Mouse (Mus musculus): ENCODE results near the gene Vmn1r94. TPM values are rescaled to one million over a fixed set of nuclear protein-coding genes. Genes with fewer than 3 reads are reported as not detected.
"Not testable (repeated sequence)": the region's sequence is repeated elsewhere in the genome, so short reads cannot be mapped to it uniquely, and the experiment has no call there.

The Vmn1r94 gene
- polyA plus RNA-seq (2015; fragmentation: Nextera tagmentation; extraction: Ambion mirVana), result not detected in 2 replicates

- H3K4me3 ChIP-seq (ENCODE audit: low read length); H3K36me3 ChIP-seq (ENCODE audit: insufficient read depth, low read length): not testable (repeated sequence)
These were observed at the start of gene Vmn1r94 for GRCm38 (mm10) chr7:20168277-20168676. Vmn1r94 (minus strand) TSS chr7:20168377.

GRCm38 (mm10) chr7:20205507-20205906, 37.3 kb upstream of the Vmn1r94 start, which contains the start of gene Gm6164:
Gm6164 (minus strand) TSS chr7:20205607.
- not testable (repeated sequence) for H3K4me2 ChIP-seq (replicated peaks; ENCODE audit: low read depth, low read length); H3K9ac ChIP-seq (replicated peaks; ENCODE audit: low read length); H3K9me3 ChIP-seq (ENCODE audit: low read length); ATAC-seq (ENCODE audit: low FRiP score, low TSS enrichment); H3K27me3 ChIP-seq (ENCODE audit: insufficient read depth, low read length); H3K36me3 ChIP-seq (ENCODE audit: insufficient read depth, low read length); H3K4me3 ChIP-seq (ENCODE audit: low read length); H3K4me1 ChIP-seq (ENCODE audit: insufficient read depth, low read length); H3K27ac ChIP-seq (ENCODE audit: low read length)
- no CpG with 5 or more reads among the region's 2 CpGs for WGBS

More at GRCm38 (mm10) chr7:20168277-20168676, at the start of gene Vmn1r94:
- H3K4me2 ChIP-seq (replicated peaks; ENCODE audit: low read depth, low read length); H3K9me3 ChIP-seq (ENCODE audit: low read length); H3K4me1 ChIP-seq (ENCODE audit: insufficient read depth, low read length); H3K27me3 ChIP-seq (ENCODE audit: insufficient read depth, low read length); ATAC-seq (ENCODE audit: low FRiP score, low TSS enrichment); H3K9ac ChIP-seq (replicated peaks; ENCODE audit: low read length); H3K27ac ChIP-seq (ENCODE audit: low read length): not testable (repeated sequence)
- no CpG with 5 or more reads among the region's 3 CpGs for WGBS

- not testable (repeated sequence) for H3K4me2 ChIP-seq (replicated peaks; ENCODE audit: low read depth, low read length); H3K27ac ChIP-seq (ENCODE audit: low read length); H3K4me1 ChIP-seq (ENCODE audit: insufficient read depth, low read length); H3K9me3 ChIP-seq (ENCODE audit: low read length); H3K36me3 ChIP-seq (ENCODE audit: insufficient read depth, low read length); ATAC-seq (ENCODE audit: low FRiP score, low TSS enrichment); H3K9ac ChIP-seq (replicated peaks; ENCODE audit: low read length); H3K4me3 ChIP-seq (ENCODE audit: low read length); H3K27me3 ChIP-seq (ENCODE audit: insufficient read depth, low read length)
- WGBS, result no CpG with 5 or more reads among the region's 3 CpGs
These were observed 25.2 kb upstream of the Vmn1r94 start, which contains the start of gene Vmn1r95 for GRCm38 (mm10) chr7:20193410-20193809. Vmn1r95 (plus strand) TSS chr7:20193710.

- no CpG with 5 or more reads among the region's 5 CpGs for WGBS
- not testable (repeated sequence) for H3K27me3 ChIP-seq (ENCODE audit: insufficient read depth, low read length); ATAC-seq (ENCODE audit: low FRiP score, low TSS enrichment); H3K27ac ChIP-seq (ENCODE audit: low read length); H3K4me2 ChIP-seq (replicated peaks; ENCODE audit: low read depth, low read length); H3K9me3 ChIP-seq (ENCODE audit: low read length); H3K9ac ChIP-seq (replicated peaks; ENCODE audit: low read length); H3K36me3 ChIP-seq (ENCODE audit: insufficient read depth, low read length); H3K4me1 ChIP-seq (ENCODE audit: insufficient read depth, low read length); H3K4me3 ChIP-seq (ENCODE audit: low read length)
These were observed 29.2 kb downstream of the Vmn1r94 start, which contains the start of gene Vmn1r93 for GRCm38 (mm10) chr7:20138988-20139387. Vmn1r93 (minus strand) TSS chr7:20139088.

GRCm38 (mm10) chr7:20122479-20122878, 45.7 kb downstream of the Vmn1r94 start, which contains the start of gene Gm16442:
Gm16442 (minus strand) TSS chr7:20122579.
- not testable (repeated sequence) for ATAC-seq (ENCODE audit: low FRiP score, low TSS enrichment); H3K27ac ChIP-seq (ENCODE audit: low read length)
- no CpG with 5 or more reads among the region's 2 CpGs for WGBS

More at GRCm38 (mm10) chr7:20122479-20122878, 45.7 kb downstream of the Vmn1r94 start, which contains the start of gene Gm16442:
- H3K36me3 ChIP-seq (ENCODE audit: insufficient read depth, low read length); H3K4me2 ChIP-seq (replicated peaks; ENCODE audit: low read depth, low read length); H3K4me3 ChIP-seq (ENCODE audit: low read length); H3K9ac ChIP-seq (replicated peaks; ENCODE audit: low read length); H3K9me3 ChIP-seq (ENCODE audit: low read length); H3K4me1 ChIP-seq (ENCODE audit: insufficient read depth, low read length); H3K27me3 ChIP-seq (ENCODE audit: insufficient read depth, low read length): not testable (repeated sequence)

Other genes starting within 250 kb of the Vmn1r94 start
- 11.8 and 16.0 TPM in 2 replicates for gene Pvr, start 247.2 kb downstream of the Vmn1r94 start, polyA plus RNA-seq (2015; fragmentation: Nextera tagmentation; extraction: Ambion mirVana)
- gene Igsf23, start 217.6 kb downstream of the Vmn1r94 start, polyA plus RNA-seq (2015; fragmentation: Nextera tagmentation; extraction: Ambion mirVana), result 0.21 TPM in 1 of 2 replicates, not detected in the other
- gene Ceacam20, start 203.0 kb downstream of the Vmn1r94 start, polyA plus RNA-seq (2015; fragmentation: Nextera tagmentation; extraction: Ambion mirVana), result not detected in 2 replicates
- not detected in 2 replicates for gene Nlrp9b, start 176.9 kb downstream of the Vmn1r94 start, polyA plus RNA-seq (2015; fragmentation: Nextera tagmentation; extraction: Ambion mirVana)
- not detected in 2 replicates for gene Vmn1r91, start 68.7 kb downstream of the Vmn1r94 start, polyA plus RNA-seq (2015; fragmentation: Nextera tagmentation; extraction: Ambion mirVana)
- not detected in 2 replicates for gene Gm16442, start 45.8 kb downstream of the Vmn1r94 start, polyA plus RNA-seq (2015; fragmentation: Nextera tagmentation; extraction: Ambion mirVana)
- not detected in 2 replicates for gene Vmn1r93, start 29.3 kb downstream of the Vmn1r94 start, polyA plus RNA-seq (2015; fragmentation: Nextera tagmentation; extraction: Ambion mirVana)
- gene Vmn1r95, start 25.3 kb upstream of the Vmn1r94 start, polyA plus RNA-seq (2015; fragmentation: Nextera tagmentation; extraction: Ambion mirVana), result not detected in 2 replicates
- not detected in 2 replicates for gene Gm6164, start 37.2 kb upstream of the Vmn1r94 start, polyA plus RNA-seq (2015; fragmentation: Nextera tagmentation; extraction: Ambion mirVana)
- gene Gm4498, start 65.5 kb upstream of the Vmn1r94 start, polyA plus RNA-seq (2015; fragmentation: Nextera tagmentation; extraction: Ambion mirVana), result not detected in 2 replicates
- not detected in 2 replicates for gene Gm5890, start 94.5 kb upstream of the Vmn1r94 start, polyA plus RNA-seq (2015; fragmentation: Nextera tagmentation; extraction: Ambion mirVana)
- not detected in 2 replicates for gene Gm4133, start 165.7 kb upstream of the Vmn1r94 start, polyA plus RNA-seq (2015; fragmentation: Nextera tagmentation; extraction: Ambion mirVana)
- not detected in 2 replicates for gene Gm5728, start 207.0 kb upstream of the Vmn1r94 start, polyA plus RNA-seq (2015; fragmentation: Nextera tagmentation; extraction: Ambion mirVana)
- gene Vmn1r100, start 249.6 kb upstream of the Vmn1r94 start, polyA plus RNA-seq (2015; fragmentation: Nextera tagmentation; extraction: Ambion mirVana), result not detected in 2 replicates